Mouse (Mus musculus): ENCODE results near the gene Cyp11a1.

- TF ChIP-seq CTCF (IDR thresholded peaks at IDR 0.05; ENCODE audit: control insufficient read depth, insufficient read depth, insufficient read length) = no peak
- TF ChIP-seq MYOD1 (IDR thresholded peaks at IDR 0.05; ENCODE audit: control insufficient read depth, insufficient read length, low read depth) = no peak
- TF ChIP-seq MYOG (IDR thresholded peaks at IDR 0.05; ENCODE audit: control insufficient read depth, extremely low read depth, insufficient read length) = no peak
- TF ChIP-seq MAX (IDR thresholded peaks at IDR 0.05) = no peak
- TF ChIP-seq USF1 (IDR thresholded peaks at IDR 0.05; ENCODE audit: low read depth) = no peak
Observed at GRCm38 (mm10) chr9:57959399-57959798, 46.8 kb upstream of the Cyp11a1 start.

Measured in C2C12 (cell line).